Mouse (Mus musculus): ENCODE results near the gene Eef1akmt3.
A peak's percentile ranks its signal among the peaks of the same experiment; 100 is the strongest.
"Not testable (repeated sequence)": the region's sequence is repeated elsewhere in the genome, so short reads cannot be mapped to it uniquely, and the experiment has no call there.

Eef1akmt3 gene

GRCm38 (mm10) chr10:127070190-127071121, 29.1 kb upstream of the Eef1akmt3 start, which contains the start of gene Tspan31:
TSS of gene Tspan31 (minus strand) at chr10:127070264.
- DNase-seq = peak; percentile 97

GRCm38 (mm10) chr10:127069281-127070189, 28.2 kb upstream of the Eef1akmt3 start:
- DNase-seq = no peak

- DNase-seq = no peak
Measured at GRCm38 (mm10) chr10:127068360-127069038, 27.2 kb upstream of the Eef1akmt3 start.

GRCm38 (mm10) chr10:127066519-127067018, 25.3 kb upstream of the Eef1akmt3 start:
- DNase-seq = no peak

- DNase-seq = no peak
Measured at GRCm38 (mm10) chr10:127065981-127066380, 24.7 kb upstream of the Eef1akmt3 start.

GRCm38 (mm10) chr10:127063913-127064870, 22.9 kb upstream of the Eef1akmt3 start:
- DNase-seq = no peak

GRCm38 (mm10) chr10:127063239-127063872, 22.0 kb upstream of the Eef1akmt3 start, which contains the start of gene Cdk4:
TSS of gene Cdk4 (plus strand) at chr10:127063534.
- peak; percentile 100 for DNase-seq

- DNase-seq = no peak
Measured at GRCm38 (mm10) chr10:127062503-127062902, 21.2 kb upstream of the Eef1akmt3 start.

GRCm38 (mm10) chr10:127062101-127062500, 20.8 kb upstream of the Eef1akmt3 start:
- DNase-seq = not testable (repeated sequence)

GRCm38 (mm10) chr10:127061513-127061912, 20.2 kb upstream of the Eef1akmt3 start:
- no peak for DNase-seq

- no peak for DNase-seq
Measured at GRCm38 (mm10) chr10:127061085-127061484, 19.8 kb upstream of the Eef1akmt3 start.

- DNase-seq = peak; percentile 86
Measured at GRCm38 (mm10) chr10:127059968-127060916, 18.9 kb upstream of the Eef1akmt3 start, which contains the start of gene March9. TSS of gene March9 (minus strand) at chr10:127060184.

GRCm38 (mm10) chr10:127059174-127059967, 18.1 kb upstream of the Eef1akmt3 start:
- peak; percentile 50 for DNase-seq

- DNase-seq = no peak
Measured at GRCm38 (mm10) chr10:127058708-127059107, 17.4 kb upstream of the Eef1akmt3 start.

GRCm38 (mm10) chr10:127058161-127058560, 16.8 kb upstream of the Eef1akmt3 start:
- DNase-seq = peak; percentile 91

- DNase-seq = no peak
Measured at GRCm38 (mm10) chr10:127056490-127056889, 15.2 kb upstream of the Eef1akmt3 start.

GRCm38 (mm10) chr10:127055406-127055805, 14.1 kb upstream of the Eef1akmt3 start:
- DNase-seq = no peak

- DNase-seq = no peak
Measured at GRCm38 (mm10) chr10:127054646-127055045, 13.3 kb upstream of the Eef1akmt3 start.

GRCm38 (mm10) chr10:127050119-127050474, 8.8 kb upstream of the Eef1akmt3 start:
- no peak for DNase-seq
